Mouse (Mus musculus): Measurements from ENCODE around the gene Creg1. TPM values are rescaled to one million over a fixed set of nuclear protein-coding genes. Genes with fewer than 3 reads are reported as not detected.

Creg1 gene
- polyA plus RNA-seq (2015; fragmentation: Nextera tagmentation; extraction: Ambion mirVana): 70.5 and 73.3 TPM in 2 replicates

- DNase-seq (ENCODE audit: low spot score): peak; percentile 94
Measured at GRCm38 (mm10) chr1:165763635-165764372, at the start of gene Creg1. Gene Creg1, plus strand, starts transcription at chr1:165763746.

- DNase-seq (ENCODE audit: low spot score): no peak
Measured at GRCm38 (mm10) chr1:165713798-165714197, 49.7 kb upstream of the Creg1 start.

GRCm38 (mm10) chr1:165716426-165716825, 47.1 kb upstream of the Creg1 start:
- DNase-seq (ENCODE audit: low spot score): no peak

- peak; percentile 81 for DNase-seq (ENCODE audit: low spot score)
Measured at GRCm38 (mm10) chr1:165717711-165718542, 45.6 kb upstream of the Creg1 start.

- peak; percentile 53 for DNase-seq (ENCODE audit: low spot score)
Measured at GRCm38 (mm10) chr1:165718543-165719105, 44.9 kb upstream of the Creg1 start.

- DNase-seq (ENCODE audit: low spot score): no peak
Measured at GRCm38 (mm10) chr1:165722531-165723123, 40.9 kb upstream of the Creg1 start.

GRCm38 (mm10) chr1:165724219-165725033, 39.1 kb upstream of the Creg1 start:
- DNase-seq (ENCODE audit: low spot score): no peak

- DNase-seq (ENCODE audit: low spot score): no peak
Measured at GRCm38 (mm10) chr1:165725039-165725644, 38.4 kb upstream of the Creg1 start.

- DNase-seq (ENCODE audit: low spot score): no peak
Measured at GRCm38 (mm10) chr1:165726986-165727385, 36.6 kb upstream of the Creg1 start.

GRCm38 (mm10) chr1:165728057-165728639, 35.4 kb upstream of the Creg1 start:
- no peak for DNase-seq (ENCODE audit: low spot score)

- DNase-seq (ENCODE audit: low spot score): peak; percentile 69
Measured at GRCm38 (mm10) chr1:165730129-165730528, 33.4 kb upstream of the Creg1 start.

GRCm38 (mm10) chr1:165731553-165731952, 32.0 kb upstream of the Creg1 start:
- no peak for DNase-seq (ENCODE audit: low spot score)

- DNase-seq (ENCODE audit: low spot score): no peak
Measured at GRCm38 (mm10) chr1:165734840-165735239, 28.7 kb upstream of the Creg1 start.

- DNase-seq (ENCODE audit: low spot score): peak; percentile 90
Measured at GRCm38 (mm10) chr1:165735826-165736818, 27.4 kb upstream of the Creg1 start.

GRCm38 (mm10) chr1:165737451-165737850, 26.1 kb upstream of the Creg1 start:
- DNase-seq (ENCODE audit: low spot score): no peak

GRCm38 (mm10) chr1:165737867-165738266, 25.7 kb upstream of the Creg1 start:
- DNase-seq (ENCODE audit: low spot score): no peak

GRCm38 (mm10) chr1:165738985-165739384, 24.6 kb upstream of the Creg1 start:
- DNase-seq (ENCODE audit: low spot score): no peak

GRCm38 (mm10) chr1:165741989-165742388, 21.6 kb upstream of the Creg1 start:
- no peak for DNase-seq (ENCODE audit: low spot score)

- DNase-seq (ENCODE audit: low spot score): no peak
Measured at GRCm38 (mm10) chr1:165748053-165748452, 15.5 kb upstream of the Creg1 start.

Measured in thymus, postnatal 0 days (tissue).